Comparison of ENCODE assay signal across 20 mouse cellular contexts in genomic region chr8:78664306-78664940, GRCm38 (mm10).
DNase-seq lines count a peak whose midpoint lies in the region; ATAC-seq lines count a peak whose summit lies in the region.
"Had no signal": no experiment of that assay in that cellular context is flagged by ENCODE, and none has a peak within 500 bp of the region (broad histone marks: within the 10 kb centered on the region; RNA-seq: fewer than 3 reads in every experiment).

No protein-coding gene starts in this region.

- H3K9ac ChIP-seq in intestine, embryonic 16.5 days (ENCODE audit: low read depth, low read length) = no peak overlapping the region
- H3K9ac ChIP-seq: forebrain, postnatal 0 days; heart, embryonic 13.5 days; hindbrain, embryonic 12.5 days; liver, postnatal 0 days; midbrain, embryonic 13.5 days had no signal

- DNase-seq in cerebellum, postnatal 4 days (ENCODE audit: low spot score in 2 of 2) = no peak
- peak; percentile 58 for DNase-seq in cerebellum, adult 9-11 months
- DNase-seq in left cerebral cortex, adult 8-10 months (ENCODE audit: low spot score in 2 of 2) = no peak
- DNase-seq in lung, adult 18-20 months = no peak
- DNase-seq in c-Kit-positive CD71-positive TER-119-positive erythroid progenitor cells, embryonic 14.5 days (ENCODE audit: low spot score) = no peak
- DNase-seq: adrenal gland, postnatal 36 days; forebrain, postnatal 0 days; gastrocnemius, postnatal 14 days; heart, postnatal 14 days; kidney, adult 2 months; kidney, postnatal 10 days; liver, postnatal 0 days; lung, postnatal 10 days; right cerebral cortex, postnatal 14 days; spleen, adult 18-20 months had no signal

- H3K4me2 ChIP-seq in intestine, embryonic 16.5 days (ENCODE audit: low read depth, low read length) = no peak overlapping the region; the same call in 1 of the 2 replicates
- H3K4me2 ChIP-seq: heart, embryonic 13.5 days; hindbrain, embryonic 12.5 days; midbrain, embryonic 13.5 days had no signal

- H3K27me3 ChIP-seq in intestine, embryonic 16.5 days (replicated peaks; ENCODE audit: control insufficient read depth, insufficient read depth, low read length) = no peaks in the 10 kb centered on the region
- H3K27me3 ChIP-seq: heart, embryonic 13.5 days; hindbrain, embryonic 12.5 days; midbrain, embryonic 13.5 days had no signal

- WGBS in intestine, embryonic 16.5 days = 78% methylated on average over 12 of the region's 12 CpGs

- peak; percentile 69 for ATAC-seq in cerebellum, adult (ENCODE audit: insufficient number of reproducible peaks, low FRiP score, low TSS enrichment)
- peak; percentile 70 for ATAC-seq in intestine, embryonic 16.5 days
- ATAC-seq: forebrain, postnatal 0 days; liver, postnatal 0 days; midbrain, embryonic 13.5 days had no signal

- no peaks in the 10 kb centered on the region for H3K4me1 ChIP-seq in intestine, embryonic 16.5 days (ENCODE audit: control insufficient read depth, insufficient read depth, low read length)
- H3K4me1 ChIP-seq: heart, embryonic 13.5 days had no signal

- peak overlapping the region; percentile 58 for H3K27ac ChIP-seq in intestine, embryonic 16.5 days (ENCODE audit: low read length)
- H3K27ac ChIP-seq: heart, embryonic 13.5 days; hindbrain, embryonic 12.5 days; midbrain, embryonic 13.5 days had no signal

- no peak overlapping the region for H3K4me3 ChIP-seq in intestine, embryonic 16.5 days (ENCODE audit: low read length)
- H3K4me3 ChIP-seq: heart, embryonic 13.5 days; hindbrain, embryonic 12.5 days; midbrain, embryonic 13.5 days had no signal

- no peaks in the 10 kb centered on the region for H3K36me3 ChIP-seq in intestine, embryonic 16.5 days (ENCODE audit: control insufficient read depth, insufficient read depth, low read length)
- H3K36me3 ChIP-seq: hindbrain, embryonic 12.5 days had no signal

- no peaks in the 10 kb centered on the region for H3K9me3 ChIP-seq in intestine, embryonic 16.5 days (ENCODE audit: control insufficient read depth, low read length)
- H3K9me3 ChIP-seq: hindbrain, embryonic 12.5 days; midbrain, embryonic 13.5 days had no signal
